Mouse (Mus musculus): ENCODE data around the gene Olfr1094. TPM values are rescaled to one million over a fixed set of nuclear protein-coding genes. Genes with fewer than 3 reads are reported as not detected.

Gene Olfr1094
- total RNA-seq (2017), result not detected in 3 replicates

DNA sequence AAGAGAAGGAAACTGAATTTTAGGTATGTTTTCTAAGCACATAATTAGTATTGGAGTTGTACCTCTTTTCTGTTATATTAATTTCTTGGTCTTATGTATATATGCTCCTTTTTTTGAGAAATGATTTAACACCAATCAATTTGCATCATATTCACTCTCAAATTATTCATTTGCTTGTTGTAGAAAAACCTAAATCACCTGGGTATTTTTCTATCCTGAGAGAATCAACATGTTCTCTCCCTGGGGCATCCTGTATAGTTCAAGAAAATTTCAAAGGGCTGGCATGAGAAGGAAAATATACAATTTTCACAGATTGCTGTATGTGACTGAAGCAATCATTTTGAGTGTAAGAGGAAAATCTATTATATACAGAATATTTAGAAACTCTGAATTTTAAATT, at the start of gene Olfr1094:
Gene Olfr1094 (plus strand): TSS at position 301 of the 400 bp plus-strand sequence.
- ATAC-seq (replicated peaks; ENCODE audit: insufficient number of reproducible peaks, low FRiP score, low TSS enrichment, poor library complexity, severe bottlenecking), result no peak

DNA sequence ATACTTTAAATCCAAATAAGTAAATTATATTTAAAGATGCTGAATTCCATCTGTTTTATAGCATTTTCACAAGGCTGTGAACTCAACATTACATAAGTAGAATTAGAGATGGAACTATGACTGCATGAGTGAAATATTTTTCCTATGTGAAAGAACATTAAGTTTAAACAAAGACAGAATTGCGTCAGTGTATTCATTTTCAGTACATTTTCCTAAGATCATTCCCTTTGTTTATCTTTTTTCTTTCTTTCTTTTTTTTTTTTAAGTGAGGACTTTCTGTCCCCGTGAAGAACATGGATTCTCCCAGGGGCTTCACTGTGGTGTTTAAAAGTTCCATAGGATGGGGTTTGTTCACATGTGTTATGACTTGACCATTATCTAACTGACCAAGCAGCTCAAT, 42.3 kb upstream of the Olfr1094 start, which contains the start of gene Olfr1093:
Gene Olfr1093 (plus strand): TSS at position 301 of the 400 bp plus-strand sequence.
- ATAC-seq (replicated peaks; ENCODE audit: insufficient number of reproducible peaks, low FRiP score, low TSS enrichment, poor library complexity, severe bottlenecking), result no peak

DNA sequence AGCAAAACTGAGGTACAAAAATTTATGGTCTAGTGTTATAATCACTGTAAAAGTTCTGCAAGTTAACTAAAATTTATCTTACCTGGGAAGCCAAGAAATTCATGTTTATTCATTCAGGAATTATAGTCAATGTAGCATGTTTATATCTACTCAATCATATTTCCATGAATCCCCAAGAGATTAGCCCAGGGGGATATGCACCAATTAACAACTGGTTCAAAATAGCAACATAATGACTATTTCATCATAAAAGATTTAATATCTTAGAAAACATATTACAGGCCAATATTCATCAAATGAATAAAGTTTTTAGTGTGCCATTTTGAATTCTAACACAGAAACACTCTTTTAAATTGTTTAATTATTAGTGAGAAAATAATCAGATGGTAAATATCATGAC, 14.5 kb upstream of the Olfr1094 start, which contains the start of gene Olfr141:
Gene Olfr141 (minus strand): TSS at position 101 of the 400 bp plus-strand sequence.
- ATAC-seq (replicated peaks; ENCODE audit: insufficient number of reproducible peaks, low FRiP score, low TSS enrichment, poor library complexity, severe bottlenecking), result no peak

- no peak for ATAC-seq (replicated peaks; ENCODE audit: insufficient number of reproducible peaks, low FRiP score, low TSS enrichment, poor library complexity, severe bottlenecking)
Observed at GRCm38 (mm10) chr2:86851596-86851995, 27.1 kb downstream of the Olfr1094 start, which contains the start of gene Olfr1095. Gene Olfr1095 (minus strand): TSS chr2:86851696.

DNA sequence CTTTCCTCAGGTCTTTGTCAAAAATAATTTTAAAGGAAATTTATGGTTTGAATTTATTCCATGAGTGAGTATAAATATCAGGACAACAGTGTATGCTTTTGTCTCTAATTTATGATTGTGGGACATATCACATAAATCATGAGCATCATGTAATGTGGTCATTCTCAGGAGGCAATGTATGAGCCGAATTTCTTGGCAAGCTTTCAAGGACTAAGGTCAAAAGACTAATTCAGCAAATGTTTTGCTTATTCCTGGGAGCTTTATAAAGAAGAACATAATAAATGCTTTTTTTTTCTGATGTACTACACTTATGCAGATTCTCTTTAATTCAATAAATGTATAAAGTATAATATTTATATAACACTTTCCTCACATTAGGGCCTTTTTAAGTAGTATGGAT, 50.2 kb downstream of the Olfr1094 start, which contains the start of gene Gm13723:
Gene Gm13723 (minus strand): TSS at position 101 of the 400 bp plus-strand sequence.
- ATAC-seq (replicated peaks; ENCODE audit: insufficient number of reproducible peaks, low FRiP score, low TSS enrichment, poor library complexity, severe bottlenecking), result no peak

Other genes with a start within 250 kb of the Olfr1094 start
- not detected in 3 replicates for gene Olfr1082, start 225.7 kb upstream of the Olfr1094 start, total RNA-seq (2017)
- gene Olfr1084, start 184.9 kb upstream of the Olfr1094 start, total RNA-seq (2017), result not detected in 3 replicates
- not detected in 3 replicates for gene Olfr1085, start 162.6 kb upstream of the Olfr1094 start, total RNA-seq (2017)
- not detected in 3 replicates for gene Olfr1086, start 144.6 kb upstream of the Olfr1094 start, total RNA-seq (2017)
- not detected in 3 replicates for gene Olfr1087, start 126.3 kb upstream of the Olfr1094 start, total RNA-seq (2017)
- gene Olfr1089, start 91.0 kb upstream of the Olfr1094 start, total RNA-seq (2017), result not detected in 3 replicates
- gene Olfr1090, start 65.7 kb upstream of the Olfr1094 start, total RNA-seq (2017), result not detected in 3 replicates
- gene Olfr1093, start 42.2 kb upstream of the Olfr1094 start, total RNA-seq (2017), result not detected in 3 replicates
- gene Olfr141, start 14.6 kb upstream of the Olfr1094 start, total RNA-seq (2017), result not detected in 3 replicates
- gene Olfr1095, start 27.0 kb downstream of the Olfr1094 start, total RNA-seq (2017), result not detected in 3 replicates
- not detected in 3 replicates for gene Gm13723, start 50.1 kb downstream of the Olfr1094 start, total RNA-seq (2017)
- not detected in 3 replicates for gene Olfr1097, start 67.6 kb downstream of the Olfr1094 start, total RNA-seq (2017)
- not detected in 3 replicates for gene Olfr1098, start 99.9 kb downstream of the Olfr1094 start, total RNA-seq (2017)
- gene Olfr1099, start 136.0 kb downstream of the Olfr1094 start, total RNA-seq (2017), result not detected in 3 replicates
- gene Olfr1100, start 155.3 kb downstream of the Olfr1094 start, total RNA-seq (2017), result not detected in 3 replicates
- not detected in 3 replicates for gene Olfr1101, start 166.6 kb downstream of the Olfr1094 start, total RNA-seq (2017)
- not detected in 3 replicates for gene Olfr1102, start 173.7 kb downstream of the Olfr1094 start, total RNA-seq (2017)
- not detected in 3 replicates for gene Olfr1104, start 202.4 kb downstream of the Olfr1094 start, total RNA-seq (2017)
- not detected in 3 replicates for gene Olfr1105, start 211.9 kb downstream of the Olfr1094 start, total RNA-seq (2017)
- not detected in 3 replicates for gene Olfr1106, start 227.6 kb downstream of the Olfr1094 start, total RNA-seq (2017)

Data from monocyte, adult 5-6 weeks (primary cell).